Mouse (Mus musculus): ENCODE results near the gene Olfr1239. TPM values are rescaled to one million over a fixed set of nuclear protein-coding genes. Genes with fewer than 3 reads are reported as not detected.

Gene Olfr1239
- total RNA-seq (2021), result not detected
- long read RNA-seq, experiment 1, result 0 reads
- long read RNA-seq, experiment 2, result 0 reads

GRCm38 (mm10) chr2:89420307-89420706 lies at the start of gene Olfr1239:
Gene Olfr1239 (minus strand): TSS chr2:89420407.
- no peak for DNase-seq (ENCODE audit: low spot score in 2 of 2)

GRCm38 (mm10) chr2:89442900-89443299 lies 22.7 kb upstream of the Olfr1239 start, which contains the start of gene Olfr1240:
Gene Olfr1240 (minus strand): TSS chr2:89443000.
- no peak for DNase-seq (ENCODE audit: low spot score in 2 of 2)

GRCm38 (mm10) chr2:89414557-89414956 lies 5.7 kb downstream of the Olfr1239 start:
- DNase-seq (ENCODE audit: low spot score in 2 of 2), result no peak

GRCm38 (mm10) chr2:89409576-89409975 lies 10.6 kb downstream of the Olfr1239 start, which contains the start of gene Olfr1238:
Gene Olfr1238 (minus strand): TSS chr2:89409676.
- no peak for DNase-seq (ENCODE audit: low spot score in 2 of 2)

- no peak for DNase-seq (ENCODE audit: low spot score in 2 of 2)
Measured at GRCm38 (mm10) chr2:89400882-89401281, 19.3 kb downstream of the Olfr1239 start.

Other genes with a start within 250 kb of the Olfr1239 start
- gene Olfr1225, start 245.7 kb downstream of the Olfr1239 start, total RNA-seq (2021), result not detected
- gene Olfr1226, start 220.4 kb downstream of the Olfr1239 start, total RNA-seq (2021), result not detected
- gene Olfr1228, start 166.3 kb downstream of the Olfr1239 start, total RNA-seq (2021), result not detected
- gene Olfr1229, start 132.4 kb downstream of the Olfr1239 start, total RNA-seq (2021), result not detected
- not detected for gene Olfr1230, start 123.1 kb downstream of the Olfr1239 start, total RNA-seq (2021)
- not detected for gene Olfr1231, start 113.3 kb downstream of the Olfr1239 start, total RNA-seq (2021)
- not detected for gene Olfr1232, start 90.7 kb downstream of the Olfr1239 start, total RNA-seq (2021)
- gene Olfr1233, start 78.0 kb downstream of the Olfr1239 start, total RNA-seq (2021), result not detected
- gene Olfr1234, start 55.5 kb downstream of the Olfr1239 start, total RNA-seq (2021), result not detected
- not detected for gene Olfr1238, start 10.7 kb downstream of the Olfr1239 start, total RNA-seq (2021)
- gene Olfr1240, start 22.6 kb upstream of the Olfr1239 start, total RNA-seq (2021), result not detected
- not detected for gene Olfr1241, start 66.7 kb upstream of the Olfr1239 start, total RNA-seq (2021)
- gene Olfr1242, start 77.9 kb upstream of the Olfr1239 start, total RNA-seq (2021), result not detected
- not detected for gene Olfr1243, start 111.1 kb upstream of the Olfr1239 start, total RNA-seq (2021)
- gene Olfr1245, start 158.0 kb upstream of the Olfr1239 start, total RNA-seq (2021), result not detected
- gene Olfr1246, start 172.8 kb upstream of the Olfr1239 start, total RNA-seq (2021), result not detected
- gene Olfr1247, start 193.7 kb upstream of the Olfr1239 start, total RNA-seq (2021), result under 1 TPM in 1 of 2 experiments, not detected in 1; 0.06 TPM
- not detected for gene Olfr1248, start 197.8 kb upstream of the Olfr1239 start, total RNA-seq (2021)
- gene Olfr1249, start 214.6 kb upstream of the Olfr1239 start, total RNA-seq (2021), result not detected
- not detected for gene Olfr1250, start 241.1 kb upstream of the Olfr1239 start, total RNA-seq (2021)

All from adrenal gland, postnatal 4 days (tissue).